18 mouse cellular contexts compared by ENCODE assay signal in the genomic region with DNA sequence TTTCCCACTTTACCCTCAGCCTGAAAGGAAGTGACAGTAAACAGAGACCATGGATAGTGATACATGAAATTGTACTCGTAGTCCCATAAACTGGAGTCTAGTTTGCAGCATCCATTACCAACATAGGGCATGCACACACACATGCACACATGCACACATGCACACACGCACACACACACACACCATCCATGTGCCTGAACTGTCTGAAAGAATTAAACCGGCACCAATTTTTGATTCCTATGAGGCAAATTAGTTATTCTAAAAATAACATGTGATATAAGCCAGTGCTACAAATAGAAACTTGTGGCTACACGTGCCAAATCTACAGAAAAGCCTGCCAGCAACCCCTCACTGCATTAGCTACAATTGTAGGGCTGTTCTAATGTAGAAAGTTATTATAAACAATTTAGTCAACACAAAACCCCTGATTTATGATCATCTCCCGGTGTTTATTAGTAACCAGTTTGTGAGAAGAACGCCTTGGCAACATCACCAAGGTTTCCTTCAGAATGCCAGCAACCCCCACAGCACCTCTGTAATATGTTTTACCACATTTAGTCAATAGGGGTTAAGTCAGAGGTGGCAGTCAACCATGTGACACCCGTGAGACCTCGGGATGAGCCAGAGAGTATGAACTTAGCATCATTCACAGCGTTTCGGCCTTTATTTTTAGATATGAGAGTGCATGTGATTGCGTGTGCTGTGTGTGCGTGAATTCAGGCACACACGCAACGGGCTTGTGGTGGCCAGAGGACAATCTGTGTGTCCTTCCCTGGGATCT. TPM values are rescaled to one million over a fixed set of nuclear protein-coding genes. Genes with fewer than 3 reads are reported as not detected.
DNase-seq lines count a peak whose midpoint lies in the region; ATAC-seq and TF ChIP-seq lines count a peak whose summit lies in the region.
"Had no signal": no experiment of that assay in that cellular context is flagged by ENCODE, and none has a peak within 500 bp of the region (broad histone marks: within the 10 kb centered on the region; RNA-seq: fewer than 3 reads in every experiment).

No protein-coding gene starts in this region.

- ATAC-seq in forebrain, embryonic 14.5 days = no peak
- ATAC-seq in liver, embryonic 11.5 days (replicated peaks; ENCODE audit: low FRiP score) = no peak
- no peak for ATAC-seq in heart, embryonic 14.5 days (ENCODE audit: insufficient number of reproducible peaks, insufficient read depth, low FRiP score, low read depth)
- ATAC-seq: forebrain, embryonic 15.5 days had no signal

- no peaks in the 10 kb centered on the region for H3K79me2 ChIP-seq in liver, adult 2 months (ENCODE audit: control insufficient read depth, insufficient read depth, low read length)

- 0 out of 2 replicates have a peak, but pooled peaks cover 14% of the 10 kb centered on the region for H3K36me3 ChIP-seq in forebrain, embryonic 14.5 days (ENCODE audit: control insufficient read depth, insufficient read depth, low read length)
- peaks cover 42% of the 10 kb centered on the region for H3K36me3 ChIP-seq in forebrain, embryonic 10.5 days (replicated peaks)
- peaks cover 3% of the 10 kb centered on the region; the same call in 1 of the 2 replicates for H3K36me3 ChIP-seq in liver, adult 2 months (ENCODE audit: control insufficient read depth, insufficient read depth, low read length)
- peaks cover 15% of the 10 kb centered on the region; the same call in 1 of the 2 replicates for H3K36me3 ChIP-seq in liver, embryonic 11.5 days (ENCODE audit: control insufficient read depth, insufficient read depth, low read length)
- H3K36me3 ChIP-seq in heart, embryonic 14.5 days (ENCODE audit: control insufficient read depth, insufficient read depth, low read length) = peaks cover 39% of the 10 kb centered on the region
- peaks cover 11% of the 10 kb centered on the region for H3K36me3 ChIP-seq in small intestine, adult 2 months (ENCODE audit: control insufficient read depth, insufficient read depth, low read length)

- no peaks in the 10 kb centered on the region for H3K9me3 ChIP-seq in forebrain, embryonic 14.5 days (replicated peaks; ENCODE audit: control insufficient read depth, low read length)
- no peaks in the 10 kb centered on the region for H3K9me3 ChIP-seq in forebrain, embryonic 10.5 days
- H3K9me3 ChIP-seq in liver, embryonic 11.5 days (ENCODE audit: control insufficient read depth, low read length) = no peaks in the 10 kb centered on the region
- H3K9me3 ChIP-seq in heart, embryonic 14.5 days (ENCODE audit: control insufficient read depth, low read length) = no peaks in the 10 kb centered on the region
- H3K9me3 ChIP-seq: forebrain, embryonic 15.5 days; liver, embryonic 13.5 days; megakaryocyte, embryonic 14.5 days; neural tube, embryonic 13.5 days had no signal

- no peak for TF ChIP-seq CTCF in liver, adult 2 months (IDR thresholded peaks at IDR 0.05; ENCODE audit: low read depth, low read length)
- TF ChIP-seq CTCF in small intestine, adult 2 months (IDR thresholded peaks at IDR 0.05; ENCODE audit: extremely low read depth, insufficient read length, insufficient replicate concordance, low read depth, low read length) = no peak
- TF ChIP-seq CTCF in layer of hippocampus, adult 2 months (conservative IDR thresholded peaks at IDR 0.05) = no peak

- DNase-seq in forebrain, embryonic 14.5 days (ENCODE audit: low spot score) = peak; percentile 7
- no peak for DNase-seq in forebrain, embryonic 10.5 days (ENCODE audit: extremely low spot score, low spot score)
- peak; percentile 76 for DNase-seq in liver, adult 2 months (ENCODE audit: extremely low read depth, low read depth, low spot score)
- no peak for DNase-seq in liver, embryonic 11.5 days (ENCODE audit: low spot score)
- no peak for DNase-seq in layer of hippocampus, adult 2 months (ENCODE audit: low spot score in 2 of 2)
- DNase-seq in layer of hippocampus, postnatal 36 days = no peak
- DNase-seq: adrenal gland, postnatal 14 days; cerebellum, adult 8-10 months; gastrocnemius, postnatal 36 days; kidney, adult 9 months; left cerebral cortex, postnatal 4 days; liver, embryonic 13.5 days had no signal

- H3K4me3 ChIP-seq in forebrain, embryonic 14.5 days (ENCODE audit: low read depth, low read length) = no peak overlapping the region
- no peak overlapping the region for H3K4me3 ChIP-seq in forebrain, embryonic 10.5 days
- H3K4me3 ChIP-seq in liver, adult 2 months (ENCODE audit: insufficient read depth, low read depth, low read length) = no peak overlapping the region
- H3K4me3 ChIP-seq in liver, embryonic 11.5 days (ENCODE audit: low read depth, low read length) = no peak overlapping the region
- H3K4me3 ChIP-seq in heart, embryonic 14.5 days (ENCODE audit: control insufficient read depth in 1 of 2, insufficient read depth in 1 of 2, low read depth in 1 of 2, low read length in 2 of 2) = no peak overlapping the region
- no peak overlapping the region for H3K4me3 ChIP-seq in small intestine, adult 2 months (ENCODE audit: low read depth, low read length)
- no peak overlapping the region for H3K4me3 ChIP-seq in layer of hippocampus, adult 2 months
- H3K4me3 ChIP-seq: forebrain, embryonic 15.5 days; liver, embryonic 13.5 days; megakaryocyte, embryonic 14.5 days; neural tube, embryonic 13.5 days had no signal

- no peaks in the 10 kb centered on the region for H3K4me1 ChIP-seq in forebrain, embryonic 14.5 days (ENCODE audit: control insufficient read depth, insufficient read depth, low read length)
- no peaks in the 10 kb centered on the region for H3K4me1 ChIP-seq in forebrain, embryonic 10.5 days
- H3K4me1 ChIP-seq in liver, adult 2 months (ENCODE audit: control insufficient read depth, insufficient read depth, low read length) = peaks cover 20% of the 10 kb centered on the region
- no peaks in the 10 kb centered on the region for H3K4me1 ChIP-seq in liver, embryonic 11.5 days (replicated peaks; ENCODE audit: control insufficient read depth, insufficient read depth, low read length)
- peaks cover 11 to 15% of the 10 kb centered on the region in 2 experiments for H3K4me1 ChIP-seq in heart, embryonic 14.5 days (ENCODE audit: control insufficient read depth in 2 of 2, insufficient read depth in 2 of 2, low read length in 2 of 2)
- no peaks in the 10 kb centered on the region for H3K4me1 ChIP-seq in small intestine, adult 2 months (ENCODE audit: control insufficient read depth, insufficient read depth, insufficient read length, low read length)
- H3K4me1 ChIP-seq: forebrain, embryonic 15.5 days; neural tube, embryonic 13.5 days had no signal

- WGBS in forebrain, embryonic 14.5 days = 90% methylated on average over 14 of the region's 14 CpGs
- 94% methylated on average over 14 of the region's 14 CpGs for WGBS in forebrain, embryonic 10.5 days
- 38% methylated on average over 14 of the region's 14 CpGs for WGBS in liver, adult 2 months
- WGBS in liver, embryonic 11.5 days = 90% methylated on average over 14 of the region's 14 CpGs
- 68% methylated on average over 14 of the region's 14 CpGs for WGBS in heart, embryonic 14.5 days
- 82% methylated on average over 14 of the region's 14 CpGs for WGBS in small intestine, adult 2 months

- H3K9ac ChIP-seq in forebrain, embryonic 14.5 days (ENCODE audit: low read length) = no peak overlapping the region
- no peak overlapping the region for H3K9ac ChIP-seq in liver, adult 2 months (ENCODE audit: low read depth, low read length)
- no peak overlapping the region for H3K9ac ChIP-seq in liver, embryonic 11.5 days (ENCODE audit: low read depth, low read length)
- H3K9ac ChIP-seq in heart, embryonic 14.5 days (ENCODE audit: low read length) = no peak overlapping the region
- H3K9ac ChIP-seq: forebrain, embryonic 15.5 days; hindbrain, embryonic 14.5 days; liver, embryonic 13.5 days; neural tube, embryonic 13.5 days had no signal

- no peak overlapping the region for H3K27ac ChIP-seq in forebrain, embryonic 14.5 days (ENCODE audit: low read depth, low read length)
- no peak overlapping the region for H3K27ac ChIP-seq in forebrain, embryonic 10.5 days
- H3K27ac ChIP-seq in liver, adult 2 months (replicated peaks; ENCODE audit: insufficient read depth, low read depth, low read length) = no peak overlapping the region; the same call in 1 of the 2 replicates
- H3K27ac ChIP-seq in liver, embryonic 11.5 days (ENCODE audit: low read depth, low read length) = no peak overlapping the region
- peak overlapping the region; percentile 73 to 74 for H3K27ac ChIP-seq in heart, embryonic 14.5 days (replicated peaks in 1 of 2; ENCODE audit: control insufficient read depth in 1 of 2, insufficient read depth in 1 of 2, low read depth in 2 of 2, low read length in 2 of 2)
- peak overlapping the region; percentile 49; the same call in 1 of the 2 replicates for H3K27ac ChIP-seq in small intestine, adult 2 months (ENCODE audit: insufficient read depth, low read depth, low read length)
- H3K27ac ChIP-seq in layer of hippocampus, adult 2 months = no peak overlapping the region
- H3K27ac ChIP-seq: forebrain, embryonic 15.5 days; hindbrain, embryonic 14.5 days; liver, embryonic 13.5 days; neural tube, embryonic 13.5 days had no signal

- no peaks in the 10 kb centered on the region for H3K27me3 ChIP-seq in forebrain, embryonic 14.5 days (replicated peaks; ENCODE audit: control insufficient read depth, insufficient read depth, low read length)
- no peaks in the 10 kb centered on the region for H3K27me3 ChIP-seq in forebrain, embryonic 10.5 days (ENCODE audit: poor library complexity, severe bottlenecking)
- H3K27me3 ChIP-seq in liver, adult 2 months (ENCODE audit: control insufficient read depth, insufficient read depth, low read length) = no peaks in the 10 kb centered on the region
- H3K27me3 ChIP-seq in liver, embryonic 11.5 days (replicated peaks; ENCODE audit: control insufficient read depth, insufficient read depth, low read length) = no peaks in the 10 kb centered on the region
- no peaks in the 10 kb centered on the region for H3K27me3 ChIP-seq in heart, embryonic 14.5 days (ENCODE audit: control insufficient read depth, insufficient read depth, low read length)
- H3K27me3 ChIP-seq in small intestine, adult 2 months (ENCODE audit: control insufficient read depth, insufficient read depth, low read length) = no peaks in the 10 kb centered on the region
- H3K27me3 ChIP-seq: forebrain, embryonic 15.5 days; liver, embryonic 13.5 days; megakaryocyte, embryonic 14.5 days; neural tube, embryonic 13.5 days had no signal

- TF ChIP-seq POLR2A in liver, adult 2 months (IDR thresholded peaks at IDR 0.05; ENCODE audit: extremely low read depth, insufficient read depth, low read length) = no peak
- no peak for TF ChIP-seq POLR2A in small intestine, adult 2 months (IDR thresholded peaks at IDR 0.05; ENCODE audit: low read depth, low read length)

- H3K4me2 ChIP-seq in forebrain, embryonic 14.5 days (ENCODE audit: low read length) = no peak overlapping the region
- H3K4me2 ChIP-seq in liver, embryonic 11.5 days = no peak overlapping the region
- H3K4me2 ChIP-seq in heart, embryonic 14.5 days (ENCODE audit: low read length) = 0 out of 2 replicates have a peak overlapping the region, but pooled peaks have one; percentile 1
- H3K4me2 ChIP-seq: forebrain, embryonic 15.5 days; hindbrain, embryonic 14.5 days; liver, embryonic 13.5 days; neural tube, embryonic 13.5 days had no signal

RNA-seq across cellular contexts. Expression of gene Dclre1a, which starts 14.5 kb away (rescaled TPM):
- 10.1 and 12.5 TPM in 2 replicates for polyA plus RNA-seq in forebrain, embryonic 14.5 days (2014; fragmentation: Nextera tagmentation; extraction: Ambion mirVana)
- 19.5 and 20.3 TPM in 2 replicates for polyA plus RNA-seq in forebrain, embryonic 10.5 days (2016; fragmentation: Nextera tagmentation; extraction: Ambion mirVana)
- total RNA-seq in liver, adult 2 months (2014; rRNA removed) = 12.1 and 13.5 TPM in 2 replicates
- 3.1 and 3.3 TPM in 2 replicates for polyA plus RNA-seq in liver, adult 2 months (2012; rRNA removed)
- polyA plus RNA-seq in liver, embryonic 11.5 days (2014; fragmentation: Nextera tagmentation; extraction: Ambion mirVana) = 25.7 and 29.2 TPM in 2 replicates
- polyA plus RNA-seq in heart, embryonic 14.5 days (2014; fragmentation: Nextera tagmentation; extraction: Ambion mirVana) = 12.4 and 15.8 TPM in 2 replicates
- polyA plus RNA-seq in small intestine, adult 2 months (2012; rRNA removed) = 1.1 and 2.6 TPM in 2 replicates
- total RNA-seq in layer of hippocampus, adult 2 months (2021) = 1 to 10 TPM; 6.9 to 7.7 TPM
- 1 to 10 TPM; 6.1 to 6.4 TPM for total RNA-seq in layer of hippocampus, postnatal 36 days (2021)

RNA-seq across cellular contexts. Expression of gene Nhlrc2, which starts 14.6 kb away (rescaled TPM):
- polyA plus RNA-seq in forebrain, embryonic 14.5 days (2014; fragmentation: Nextera tagmentation; extraction: Ambion mirVana) = 9.7 and 11.7 TPM in 2 replicates
- polyA plus RNA-seq in forebrain, embryonic 10.5 days (2016; fragmentation: Nextera tagmentation; extraction: Ambion mirVana) = 13.7 and 15.8 TPM in 2 replicates
- 11.9 and 12.6 TPM in 2 replicates for total RNA-seq in liver, adult 2 months (2014; rRNA removed)
- 3.8 and 3.9 TPM in 2 replicates for polyA plus RNA-seq in liver, adult 2 months (2012; rRNA removed)
- 14.1 and 15.5 TPM in 2 replicates for polyA plus RNA-seq in liver, embryonic 11.5 days (2014; fragmentation: Nextera tagmentation; extraction: Ambion mirVana)
- 17.8 and 18.6 TPM in 2 replicates for polyA plus RNA-seq in heart, embryonic 14.5 days (2014; fragmentation: Nextera tagmentation; extraction: Ambion mirVana)
- 3.4 and 8.0 TPM in 2 replicates for polyA plus RNA-seq in small intestine, adult 2 months (2012; rRNA removed)
- 10 to 100 TPM; 11.6 to 12.9 TPM for total RNA-seq in layer of hippocampus, adult 2 months (2021)
- total RNA-seq in layer of hippocampus, postnatal 36 days (2021) = 10 to 100 TPM; 11.5 to 13.4 TPM

Comparison
In these comparisons a context has a peak if more than half of its experiments do, and no peak if none do; other contexts are left out.
1. DNase-seq: peak in forebrain, embryonic 14.5 days (single experiment) and liver, adult 2 months (single experiment); none in forebrain, embryonic 10.5 days (single experiment), liver, embryonic 11.5 days (single experiment), layer of hippocampus, adult 2 months (0 of 2) and layer of hippocampus, postnatal 36 days (0 of 2).
2. H3K27ac ChIP-seq: peak in heart, embryonic 14.5 days (2 of 2) and small intestine, adult 2 months (single experiment); none in forebrain, embryonic 14.5 days (single experiment), forebrain, embryonic 10.5 days (single experiment), liver, adult 2 months (single experiment), liver, embryonic 11.5 days (single experiment) and layer of hippocampus, adult 2 months (single experiment).